Mouse (Mus musculus): ENCODE measurements at regions not wholly inside any gene's neighbourhood (a gene's known extent, or its start where the extent isn't known, plus 50 kb on each side); places are given as distances from the start of the nearest gene placed in this dataset.

DNA sequence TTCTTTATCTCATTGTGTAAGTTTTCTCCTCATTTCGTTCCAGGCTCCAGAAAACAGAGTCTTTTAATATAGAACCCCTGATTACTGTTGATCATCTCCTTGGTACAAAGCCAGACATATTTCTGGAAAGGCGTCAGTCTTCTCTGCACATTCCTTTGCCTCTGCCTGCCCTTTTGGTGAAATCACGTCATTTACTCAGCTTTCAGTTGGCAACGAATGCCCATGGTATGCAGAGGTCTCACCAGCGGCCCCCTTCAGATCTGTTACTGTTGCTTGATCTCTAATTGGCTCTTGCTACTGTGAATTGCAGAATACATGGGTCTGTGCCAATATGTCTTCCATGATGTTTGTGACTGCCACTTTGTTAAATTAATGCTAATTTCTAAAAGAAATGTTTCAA lies 412.0 kb upstream of the Pitx2 start:
- no peak for ATAC-seq (ENCODE audit: low TSS enrichment)

DNA sequence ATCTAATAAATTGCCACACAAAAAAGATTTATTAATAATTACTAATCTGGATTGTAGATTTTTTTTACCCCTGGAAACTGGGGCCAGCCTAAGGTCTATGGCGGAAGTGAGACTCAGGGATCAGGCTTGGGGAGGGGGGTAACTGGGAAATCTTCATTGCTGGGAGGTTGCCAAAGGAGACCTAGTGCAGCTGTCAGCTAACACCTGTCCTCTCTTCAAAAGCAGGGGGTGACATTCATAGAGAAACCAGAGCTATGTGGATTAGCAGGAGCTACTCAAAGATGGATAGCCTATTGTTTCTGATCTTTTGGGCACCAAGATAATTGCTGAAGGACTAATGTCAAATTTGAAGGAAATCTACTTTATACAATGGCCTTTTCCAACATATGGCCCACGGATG lies 403.7 kb upstream of the Pitx2 start:
- no peak for ATAC-seq (ENCODE audit: low TSS enrichment)

- ATAC-seq (ENCODE audit: low TSS enrichment), result no peak
Measured at GRCm38 (mm10) chr3:128797829-128798228, 401.8 kb upstream of the Pitx2 start.

DNA sequence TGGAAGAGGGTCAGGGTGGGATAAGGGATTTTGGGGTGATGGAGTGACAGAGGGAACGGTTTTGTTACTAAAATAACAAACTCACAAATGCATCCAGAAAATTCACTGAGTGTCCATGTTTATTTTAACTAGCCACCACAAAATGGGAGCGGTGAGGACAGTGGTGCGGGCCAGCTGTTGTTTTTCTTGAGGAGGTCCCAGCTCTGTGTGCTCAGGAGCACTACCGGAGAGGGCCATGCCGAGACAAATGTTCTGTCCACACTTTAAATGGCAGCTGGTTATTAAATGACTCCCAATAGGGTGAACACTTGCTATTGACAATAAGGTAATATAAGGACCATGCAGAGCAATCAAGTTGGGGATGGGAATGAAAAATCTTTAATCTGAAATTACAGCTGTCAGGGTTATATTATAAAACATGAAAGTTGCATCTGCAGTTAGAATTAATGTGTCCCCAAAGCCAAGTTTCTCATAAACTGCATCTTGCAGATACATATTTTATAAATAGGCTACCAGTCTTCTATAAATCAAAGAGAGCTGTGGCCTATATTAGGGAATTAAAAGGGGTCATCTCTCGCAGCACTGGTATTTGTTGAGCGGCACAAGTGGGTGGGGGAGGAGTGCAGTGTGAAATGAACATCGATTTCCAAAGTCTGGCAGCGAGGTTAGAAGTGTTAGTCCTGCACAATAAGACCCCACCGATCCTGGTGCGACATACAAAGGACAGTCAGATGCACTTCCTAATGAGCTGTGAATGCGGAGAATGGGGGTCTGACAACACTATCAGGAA lies 370.1 kb upstream of the Pitx2 start:
- no peak for ATAC-seq (ENCODE audit: low TSS enrichment)

DNA sequence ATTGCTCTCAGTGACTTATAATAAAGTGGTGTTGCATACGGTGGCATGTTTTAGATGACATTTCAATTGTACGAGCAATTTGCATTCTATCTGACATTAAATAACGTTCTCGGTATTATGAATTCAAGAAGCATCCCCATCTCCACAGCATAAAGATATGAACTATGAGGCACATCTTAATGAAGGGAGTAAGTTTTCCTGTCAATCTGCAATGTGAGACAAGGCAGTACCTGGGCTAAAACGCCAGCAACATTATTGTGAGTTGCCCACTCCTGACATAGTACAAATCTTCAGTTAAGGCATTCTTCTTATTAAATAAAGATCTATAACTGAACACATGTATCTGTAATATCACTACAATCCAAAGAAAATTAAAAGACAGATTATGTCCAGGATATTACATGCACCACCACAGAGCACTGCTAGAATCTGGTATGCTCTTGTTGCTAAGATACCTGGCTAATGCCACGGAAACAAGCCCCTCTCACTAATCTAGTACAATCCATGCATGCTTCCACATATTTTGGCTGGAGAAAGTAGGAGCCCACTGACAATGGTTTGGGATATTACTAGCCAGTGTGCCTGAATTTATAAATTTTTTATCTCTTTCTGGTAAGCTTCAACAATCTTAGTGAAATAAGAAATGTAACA lies 349.2 kb upstream of the Pitx2 start:
- no peak for ATAC-seq (ENCODE audit: low TSS enrichment)

GRCm38 (mm10) chr3:128856515-128856914 lies 343.2 kb upstream of the Pitx2 start:
- no peak for ATAC-seq (ENCODE audit: low TSS enrichment)

GRCm38 (mm10) chr3:128881685-128882444 lies 317.8 kb upstream of the Pitx2 start:
- no peak for ATAC-seq (ENCODE audit: low TSS enrichment)

DNA sequence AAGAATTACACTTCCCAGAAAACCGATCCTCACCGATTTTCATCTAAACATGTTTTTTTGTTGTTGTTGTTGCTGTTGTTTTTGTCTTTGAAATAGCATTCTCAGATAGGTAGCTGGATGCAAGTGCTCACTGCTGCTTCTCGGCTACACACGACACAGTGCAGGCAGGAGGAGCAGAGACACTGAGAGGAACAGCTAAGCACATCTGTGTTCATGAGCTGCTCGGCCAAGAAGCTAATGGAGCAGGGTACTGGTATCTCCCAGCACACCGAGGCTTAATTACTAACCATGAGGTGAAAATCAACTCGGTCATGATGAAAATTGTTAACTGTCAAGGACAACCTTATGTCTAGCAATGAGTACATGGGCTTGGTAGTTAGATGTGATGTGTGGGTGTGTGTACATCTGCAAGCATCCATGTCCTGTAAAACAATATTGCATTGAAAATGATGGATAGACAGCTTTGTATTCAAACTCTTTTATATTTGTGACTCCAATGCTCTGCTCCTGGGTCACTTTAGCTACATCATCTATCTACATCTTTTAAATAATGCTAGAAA lies 316.0 kb upstream of the Pitx2 start:
- ATAC-seq (ENCODE audit: low TSS enrichment), result no peak

GRCm38 (mm10) chr3:128886678-128887077 lies 313.0 kb upstream of the Pitx2 start:
- no peak for ATAC-seq (ENCODE audit: low TSS enrichment)

DNA sequence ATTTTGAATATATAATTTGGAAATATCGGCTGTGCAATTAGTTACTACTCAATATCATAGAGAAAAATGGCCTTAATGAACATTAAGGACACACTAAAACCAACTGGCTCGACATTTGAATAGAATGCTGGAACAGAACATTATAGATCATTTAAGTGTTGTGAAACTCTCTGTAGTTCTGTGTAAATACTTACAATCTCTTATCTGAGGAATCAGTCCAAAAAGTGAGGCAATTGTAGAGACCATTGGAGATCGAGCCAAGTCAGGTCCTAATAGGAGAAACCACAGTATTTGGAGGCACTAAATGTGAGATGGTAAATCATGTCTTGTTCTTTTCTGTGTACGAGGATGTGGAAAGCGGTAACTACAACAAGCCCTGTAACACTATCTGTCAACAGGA lies 308.6 kb upstream of the Pitx2 start:
- ATAC-seq (ENCODE audit: low TSS enrichment), result no peak

- no peak for ATAC-seq (ENCODE audit: low TSS enrichment)
Measured at GRCm38 (mm10) chr3:128896628-128897027, 303.1 kb upstream of the Pitx2 start.

- ATAC-seq (ENCODE audit: low TSS enrichment), result no peak
Measured at GRCm38 (mm10) chr3:128911122-128911521, 288.6 kb upstream of the Pitx2 start.

DNA sequence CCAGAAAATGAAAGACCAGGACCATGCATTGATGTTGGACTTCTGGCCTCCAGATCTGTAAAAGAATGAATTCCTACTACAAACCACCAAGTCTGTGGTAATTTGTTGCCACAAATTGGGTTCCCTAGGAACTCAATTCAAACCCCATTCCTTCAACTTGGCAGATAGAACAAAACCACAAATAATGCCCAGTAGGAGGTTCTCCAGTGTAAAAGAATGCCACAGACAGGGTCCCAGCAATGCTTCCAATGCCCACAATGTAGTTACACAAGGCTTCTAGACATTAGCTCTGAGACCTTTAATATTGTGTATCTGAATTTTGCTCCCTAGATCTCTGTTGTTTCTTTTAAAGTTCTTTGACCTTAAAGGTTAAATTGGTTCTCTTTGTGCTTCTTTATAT lies 278.2 kb upstream of the Pitx2 start:
- ATAC-seq (ENCODE audit: low TSS enrichment), result no peak

DNA sequence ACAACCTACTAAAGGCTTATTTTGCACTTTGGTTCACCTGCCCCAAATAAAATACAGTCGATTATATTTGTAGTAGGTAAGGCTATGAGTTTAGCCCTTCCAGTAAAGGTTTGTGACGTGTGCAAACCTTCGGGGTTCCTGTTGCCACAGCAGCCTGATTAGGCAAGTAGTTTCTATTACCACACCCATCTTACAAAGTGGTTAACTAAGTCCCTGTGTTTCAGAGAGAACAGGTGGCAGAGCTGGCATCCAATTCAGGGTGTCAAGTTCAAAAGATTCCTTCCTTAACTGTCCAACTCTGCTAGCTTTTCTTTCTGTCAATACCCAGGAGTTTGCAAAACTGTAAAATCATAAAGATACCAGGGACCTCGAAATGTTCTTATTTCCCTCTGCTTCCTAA lies 277.5 kb upstream of the Pitx2 start:
- ATAC-seq (ENCODE audit: low TSS enrichment), result no peak

DNA sequence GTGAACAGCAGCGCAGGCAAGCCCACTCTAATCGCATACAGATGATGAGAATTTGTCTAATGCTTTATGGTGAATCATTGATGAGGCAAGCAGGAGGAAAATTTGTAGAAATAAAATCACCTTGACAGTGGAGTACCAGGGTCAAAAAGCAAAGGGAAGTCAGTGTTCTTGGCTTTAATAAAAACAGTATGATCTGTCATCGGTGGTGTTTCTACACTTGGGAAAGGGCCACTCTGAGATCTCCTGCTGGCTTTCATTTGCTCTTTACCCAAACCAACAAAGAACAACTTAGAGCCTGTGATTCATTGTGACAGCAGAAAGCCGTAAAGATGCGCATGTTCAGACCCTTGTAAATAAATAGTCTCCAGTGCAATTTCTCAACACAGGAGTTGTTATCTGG lies 261.1 kb upstream of the Pitx2 start:
- ATAC-seq (ENCODE audit: low TSS enrichment), result no peak

GRCm38 (mm10) chr3:128941156-128941555 lies 258.5 kb upstream of the Pitx2 start:
- no peak for ATAC-seq (ENCODE audit: low TSS enrichment)

DNA sequence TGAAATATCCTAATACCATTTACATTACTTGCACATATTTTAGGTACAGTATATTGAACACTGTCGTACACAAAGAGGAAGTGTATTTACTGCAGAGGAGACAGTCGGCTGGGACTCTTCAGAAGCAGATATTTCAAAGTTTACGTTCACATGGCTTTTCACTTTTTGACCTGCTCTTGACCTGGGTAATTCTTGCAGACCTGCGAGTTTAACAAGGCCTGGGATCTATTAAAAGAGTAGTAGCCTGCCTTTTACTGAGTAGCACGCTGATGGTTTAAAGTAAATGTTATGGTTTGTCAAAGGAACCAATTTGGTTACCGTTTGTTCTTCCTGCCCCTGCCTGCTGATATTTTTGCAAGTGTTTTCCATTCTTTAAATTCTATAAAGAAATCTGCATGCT lies 255.0 kb upstream of the Pitx2 start:
- ATAC-seq (ENCODE audit: low TSS enrichment), result no peak

DNA sequence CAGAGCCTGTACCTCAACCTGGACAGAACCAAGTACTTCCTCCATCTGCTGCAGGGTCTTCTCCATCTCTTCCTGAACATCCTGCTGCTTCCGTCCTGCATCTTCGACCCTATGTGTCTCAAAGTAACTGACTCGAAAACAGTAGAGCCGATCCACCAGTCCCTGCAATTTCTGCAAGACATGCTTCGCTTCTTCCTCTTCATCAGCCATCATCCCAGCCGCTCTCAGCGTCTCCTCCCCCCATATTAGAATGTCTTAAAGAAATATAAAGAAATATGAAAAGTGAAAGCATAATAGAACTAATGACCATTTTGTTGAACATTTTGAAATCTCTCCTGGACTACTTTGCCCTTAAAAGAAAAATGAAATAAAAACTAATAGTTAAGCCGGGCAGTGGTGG lies 244.8 kb upstream of the Pitx2 start:
- no peak for ATAC-seq (ENCODE audit: low TSS enrichment)

- ATAC-seq (ENCODE audit: low TSS enrichment), result no peak
Measured at GRCm38 (mm10) chr3:128976752-128977151, 222.9 kb upstream of the Pitx2 start.

- ATAC-seq (ENCODE audit: low TSS enrichment), result peak; percentile 77
Measured at GRCm38 (mm10) chr3:128990183-128990912, 209.3 kb upstream of the Pitx2 start.

DNA sequence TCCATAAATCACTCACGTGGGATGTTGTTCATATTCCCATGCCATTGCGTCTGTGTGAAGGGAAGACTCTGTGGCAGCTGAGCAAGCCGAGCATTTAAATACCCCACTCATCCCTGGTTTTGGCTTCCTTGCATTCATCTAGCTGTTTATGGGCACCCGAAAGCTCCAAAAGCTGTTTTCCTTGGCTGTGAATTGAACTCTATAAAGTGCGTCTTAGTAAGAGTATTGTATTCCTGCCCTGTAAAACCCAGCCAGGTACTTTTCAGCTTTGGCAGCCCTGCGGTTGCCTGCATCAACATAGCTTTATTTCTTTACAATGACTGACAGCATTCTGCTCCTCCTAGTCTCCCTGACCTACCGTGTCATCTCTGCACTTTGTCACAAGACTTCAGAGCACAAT lies 196.8 kb upstream of the Pitx2 start:
- ATAC-seq (ENCODE audit: low TSS enrichment), result no peak

DNA sequence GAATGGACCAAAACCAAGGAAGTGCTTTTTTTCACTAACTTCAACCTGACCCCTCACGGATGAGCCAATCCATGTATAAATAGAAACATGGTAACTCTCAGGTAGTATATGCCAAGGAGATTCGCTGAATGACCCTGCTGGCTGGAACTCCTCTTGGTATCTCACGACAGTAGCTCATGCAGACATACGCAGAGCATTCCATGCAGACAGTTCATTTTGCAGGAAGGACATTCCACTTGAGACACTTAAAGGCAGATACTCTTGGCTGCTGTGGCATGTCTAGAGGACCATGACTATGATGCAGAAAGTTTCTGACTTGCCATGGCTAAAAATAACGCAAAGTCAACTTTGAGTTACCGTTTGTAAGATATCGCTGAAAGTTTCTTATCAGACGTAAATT lies 195.6 kb upstream of the Pitx2 start:
- no peak for ATAC-seq (ENCODE audit: low TSS enrichment)

All from frontal cortex, adult (tissue).